Mouse (Mus musculus) bone marrow macrophage, adult 2 months (primary cell): ENCODE measurements around the gene St8sia1.

Source experiments
- CTCF ChIP-seq: IDR thresholded peaks from 2 replicates; pipeline ENCODE4 v1.5.1; 2012; ENCODE audit warnings: low read depth, mild to moderate bottlenecking, low read length, moderate library complexity
- POLR2A ChIP-seq: IDR thresholded peaks from 2 replicates; pipeline ENCODE4 v1.6.1; 2012; ENCODE audit warnings: mild to moderate bottlenecking, low read depth, low read length, borderline replicate concordance

GRCm38 (mm10) chr6:142956556-142956955 lies 7.7 kb downstream of the St8sia1 start:
- TF ChIP-seq CTCF (no peak), POLR2A (no peak)
